Mouse (Mus musculus) kidney, adult 2 months (tissue): Measurements from ENCODE around the gene Ptpru. TPM values are rescaled to one million over a fixed set of nuclear protein-coding genes. Genes with fewer than 3 reads are reported as not detected.

ENCODE experiments used
- DNase-seq: peaks from one replicate; pipeline ENCODE4 v3.0.0; 2021
- H3K27ac ChIP-seq: fragments of 200-500 bp; 2 replicates; pipeline ENCODE4 v1.5.1; 2012; ENCODE audit warnings: low read depth, low read length, control low read depth, inconsistent platforms; ENCODE audit not compliant: insufficient read depth
- H3K27me3 ChIP-seq: fragments of 200-500 bp; replicated peaks from 2 replicates; pipeline ENCODE4 v1.6.1; 2012; ENCODE audit warnings: mild to moderate bottlenecking, moderate library complexity, low read length, inconsistent platforms; ENCODE audit not compliant: control insufficient read depth, insufficient read depth
- H3K36me3 ChIP-seq: fragments of 200-500 bp; 2 replicates; pipeline ENCODE4 v1.6.1; 2012; ENCODE audit warnings: mild to moderate bottlenecking, moderate library complexity, low read length, inconsistent platforms; ENCODE audit not compliant: control insufficient read depth, insufficient read depth
- H3K4me1 ChIP-seq: fragments of 200-500 bp; 2 replicates; pipeline ENCODE4 v1.6.1; 2011; ENCODE audit warnings: low read length; ENCODE audit not compliant: control insufficient read depth, insufficient read depth
- H3K4me3 ChIP-seq: fragments of 200-500 bp; 2 replicates; pipeline ENCODE4 v1.5.1; 2011; ENCODE audit warnings: mild to moderate bottlenecking, low read depth, low read length, control low read depth; ENCODE audit not compliant: insufficient read depth
- CTCF ChIP-seq: fragments of 200-500 bp; conservative IDR thresholded peaks from 2 replicates; pipeline ENCODE4 v1.5.1; 2011; ENCODE audit warnings: low read depth, mild to moderate bottlenecking, control low read depth, low read length, moderate library complexity, mixed read lengths; ENCODE audit not compliant: insufficient read depth, insufficient read length
- POLR2A ChIP-seq: fragments of 200-500 bp; IDR thresholded peaks from one replicate; pipeline ENCODE4 v1.6.1; 2011; ENCODE audit warnings: low read depth, low read length, control low read depth
- WGBS: fragments of 180-500 bp; shearing (Covaris S2); methylation state at CpG from one replicate; pipeline ENCODE4 v1.1.7; 2018; 5-methylcytosine and 5-hydroxymethylcytosine counted together
- polyA plus RNA-seq: library from polyadenylated mRNA; depleted of rRNA; stranded (reverse); fragments of >200 nt; gene quantifications from 2 replicates; pipeline ENCODE4 v1.2.3, GENCODE M21; 2012

Gene Ptpru
- polyA plus RNA-seq, 1 experiment, result 19.5 TPM

GRCm38 (mm10) chr4:131781023-131781422 is 57.1 kb downstream of the Ptpru start:
- 31% methylated on average over 3 of the region's 3 CpGs for WGBS
- H3K27me3 ChIP-seq, result no peaks in the 10 kb centered on the region
- H3K4me1 ChIP-seq, result 0 out of 2 replicates have a peak, but pooled peaks cover 3% of the 10 kb centered on the region
- H3K4me3 ChIP-seq, result no peak overlapping the region
- DNase-seq, result peak; percentile 70
- no peaks in the 10 kb centered on the region for H3K36me3 ChIP-seq
- H3K27ac ChIP-seq, result no peak overlapping the region
- TF ChIP-seq CTCF (no peak), POLR2A (no peak)

DNA sequence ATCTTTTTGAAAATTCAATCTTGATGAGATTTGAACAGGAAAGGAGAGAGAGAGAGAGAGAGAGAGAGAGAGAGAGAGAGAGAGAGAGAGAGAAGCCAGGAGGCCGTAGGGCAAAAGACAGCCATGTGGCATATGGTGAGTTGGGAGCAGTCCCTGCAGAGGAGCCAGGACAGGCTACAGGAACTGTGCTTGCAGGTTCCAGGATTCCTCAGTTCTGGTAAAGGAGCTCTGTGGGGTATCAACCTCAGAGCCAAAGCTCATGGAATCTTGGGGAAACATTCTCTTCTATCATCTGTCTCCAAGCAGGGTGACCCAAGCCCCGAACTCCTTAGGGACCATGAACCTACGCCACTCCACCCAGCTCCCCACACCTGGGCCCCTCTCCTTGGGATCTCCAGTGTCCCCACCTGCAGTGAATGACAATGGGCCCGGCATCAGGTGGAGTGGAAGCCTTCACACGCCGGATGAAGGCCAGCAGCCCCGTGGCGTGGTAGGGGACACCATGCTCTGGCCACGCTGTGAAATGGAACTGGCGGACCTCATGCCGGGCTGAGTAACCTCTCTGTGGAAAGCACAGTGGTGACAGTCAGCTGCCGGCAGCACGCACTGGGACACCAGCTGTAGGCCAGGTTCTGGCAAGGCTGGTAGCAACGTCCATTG is 59.3 kb downstream of the Ptpru start:
- H3K27ac ChIP-seq, result no peak overlapping the region
- no peaks in the 10 kb centered on the region for H3K27me3 ChIP-seq
- TF ChIP-seq POLR2A (no peak), CTCF (no peak)
- 95% methylated on average over 14 of the region's 14 CpGs for WGBS
- H3K4me3 ChIP-seq, result no peak overlapping the region
- DNase-seq, result no peak
- no peaks in the 10 kb centered on the region for H3K36me3 ChIP-seq
- H3K4me1 ChIP-seq, result 0 out of 2 replicates have a peak, but pooled peaks cover 3% of the 10 kb centered on the region

- H3K36me3 ChIP-seq, result no peaks in the 10 kb centered on the region
- 38% methylated on average over 11 of the region's 11 CpGs for WGBS
- H3K4me1 ChIP-seq, result no peaks in the 10 kb centered on the region
- H3K27me3 ChIP-seq, result no peaks in the 10 kb centered on the region
- H3K4me3 ChIP-seq, result peak overlapping the region; percentile 22; the same call in 1 of the 2 replicates
- no peak overlapping the region for H3K27ac ChIP-seq
- peak; percentile 76 for DNase-seq
- no peak for TF ChIP-seq POLR2A
These were observed 66.7 kb downstream of the Ptpru start for GRCm38 (mm10) chr4:131771384-131771783.

- WGBS, result 88% methylated on average over 7 of the region's 7 CpGs
- H3K27ac ChIP-seq, result no peak overlapping the region
These were observed 74.2 kb downstream of the Ptpru start for GRCm38 (mm10) chr4:131763911-131764310.

DNA sequence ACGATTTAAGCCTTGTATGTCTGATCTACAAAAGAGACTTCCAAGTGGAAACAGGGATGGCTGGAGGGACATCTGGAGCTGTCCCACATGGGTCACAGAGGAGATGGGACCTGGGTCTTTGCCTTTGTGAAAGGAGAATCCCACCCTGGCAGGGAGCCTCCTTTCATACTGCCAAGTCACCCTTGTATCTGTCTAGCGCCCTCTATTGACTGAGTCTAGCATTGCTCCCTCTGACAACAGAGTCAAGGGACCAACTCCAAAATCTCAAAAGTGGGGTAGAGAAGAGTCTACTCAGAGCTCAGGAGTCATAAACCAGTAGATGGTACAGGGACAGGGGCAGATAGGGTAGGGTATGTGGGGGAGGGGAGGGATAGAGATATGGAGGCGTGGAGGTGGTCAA is 74.6 kb downstream of the Ptpru start:
- H3K27me3 ChIP-seq, result no peaks in the 10 kb centered on the region
- peak; percentile 22; the same call in 1 of the 2 replicates for TF ChIP-seq CTCF
- TF ChIP-seq POLR2A, result no peak
- 66% methylated on average over 3 of the region's 3 CpGs for whole genome bisulfite sequencing
- peak; percentile 25 for DNase-seq
- no peak overlapping the region for H3K27ac ChIP-seq
- no peaks in the 10 kb centered on the region for H3K4me1 ChIP-seq
- no peak overlapping the region for H3K4me3 ChIP-seq
- H3K36me3 ChIP-seq, result no peaks in the 10 kb centered on the region

More at GRCm38 (mm10) chr4:131763911-131764310, 74.2 kb downstream of the Ptpru start:
- H3K4me1 ChIP-seq, result no peaks in the 10 kb centered on the region
- no peak for TF ChIP-seq POLR2A
- no peak for TF ChIP-seq CTCF
- no peaks in the 10 kb centered on the region for H3K36me3 ChIP-seq
- no peak for DNase-seq
- H3K27me3 ChIP-seq, result no peaks in the 10 kb centered on the region
- no peak overlapping the region for H3K4me3 ChIP-seq

- Histone ChIP-seq H3K36me3 (no peaks in the 10 kb centered on the region), H3K4me1 (no peaks in the 10 kb centered on the region), H3K4me3 (no peak overlapping the region), H3K27me3 (no peaks in the 10 kb centered on the region), H3K27ac (no peak overlapping the region)
- WGBS, result 69% methylated on average over 8 of the region's 8 CpGs
- no peak for DNase-seq
- TF ChIP-seq CTCF (no peak), POLR2A (no peak)
These were observed 75.8 kb downstream of the Ptpru start for GRCm38 (mm10) chr4:131762211-131762784.

- H3K4me1 ChIP-seq, result no peaks in the 10 kb centered on the region
- TF ChIP-seq CTCF (no peak), POLR2A (no peak)
- WGBS, result 48% methylated on average over 10 of the region's 10 CpGs
- H3K4me3 ChIP-seq, result no peak overlapping the region
- no peak for DNase-seq
- no peaks in the 10 kb centered on the region for H3K36me3 ChIP-seq
- H3K27ac ChIP-seq, result no peak overlapping the region
- H3K27me3 ChIP-seq, result no peaks in the 10 kb centered on the region
These were observed 85.8 kb downstream of the Ptpru start for GRCm38 (mm10) chr4:131752204-131752837.
